Mouse (Mus musculus) left cerebral cortex, postnatal 10 days (tissue): ENCODE results near the gene Emp2. TPM values are rescaled to one million over a fixed set of nuclear protein-coding genes. Genes with fewer than 3 reads are reported as not detected.

Experiments
- DNase-seq, 2 experiments: peaks; one replicate each; pipeline ENCODE4 v3.0.0; 2021 to 2022; ENCODE audit warnings: low spot score in 2 of 2, mixed read lengths in 1 of 2; ENCODE audit errors: extremely low spot score in 1 of 2
- intact Hi-C: fragments of 180-260 bp; cut with DNase I; formaldehyde crosslinking; loops from one replicate; pipeline ENCODE4 v1.15.1; 2025
- total RNA-seq, 2 experiments: library from RNA; stranded (reverse); gene quantifications; 2 replicates each; pipeline ENCODE4 v1.2.3; 2021

Emp2 gene
- total RNA-seq, result 10 to 100 TPM; 28.9 to 30.2 TPM

- peak in 1 of 2 experiments; percentile 77 for DNase-seq
- intact Hi-C loops, result no loop called here
Observed at GRCm38 (mm10) chr16:10313646-10314088, at the start of gene Emp2. Emp2 (minus strand) TSS chr16:10313968.

- DNase-seq, result no peak
- intact Hi-C loops, result no loop called here
Observed at GRCm38 (mm10) chr16:10363061-10363460, 49.3 kb upstream of the Emp2 start.

GRCm38 (mm10) chr16:10359241-10359640 lies 45.5 kb upstream of the Emp2 start:
- intact Hi-C loops, result no loop called here

GRCm38 (mm10) chr16:10358010-10358934 lies 44.5 kb upstream of the Emp2 start:
- peak in 1 of 2 experiments; percentile 49 for DNase-seq
- intact Hi-C loops, result no loop called here

More at GRCm38 (mm10) chr16:10359241-10359640, 45.5 kb upstream of the Emp2 start:
- DNase-seq, result no peak

GRCm38 (mm10) chr16:10355004-10355403 lies 41.2 kb upstream of the Emp2 start:
- DNase-seq, result peak; percentile 57 to 77
- intact Hi-C loops, result no loop called here

GRCm38 (mm10) chr16:10351050-10351636 lies 37.4 kb upstream of the Emp2 start:
- intact Hi-C loops, result no loop called here
- DNase-seq, result no peak

- no peak for DNase-seq
- intact Hi-C loops, result no loop called here
Observed at GRCm38 (mm10) chr16:10349876-10350275, 36.1 kb upstream of the Emp2 start.

GRCm38 (mm10) chr16:10349436-10349835 lies 35.7 kb upstream of the Emp2 start:
- intact Hi-C loops, result no loop called here

GRCm38 (mm10) chr16:10347551-10347950 lies 33.8 kb upstream of the Emp2 start:
- intact Hi-C loops, result no loop called here
- DNase-seq, result peak in 1 of 2 experiments; percentile 13

More at GRCm38 (mm10) chr16:10349436-10349835, 35.7 kb upstream of the Emp2 start:
- DNase-seq, result no peak

- intact Hi-C loops, result no loop called here
Observed at GRCm38 (mm10) chr16:10341110-10341509, 27.3 kb upstream of the Emp2 start.

GRCm38 (mm10) chr16:10339930-10340329 lies 26.2 kb upstream of the Emp2 start:
- DNase-seq, result no peak
- intact Hi-C loops, result no loop called here

More at GRCm38 (mm10) chr16:10341110-10341509, 27.3 kb upstream of the Emp2 start:
- no peak for DNase-seq

GRCm38 (mm10) chr16:10338601-10339000 lies 24.8 kb upstream of the Emp2 start:
- DNase-seq, result no peak
- intact Hi-C loops, result no loop called here

GRCm38 (mm10) chr16:10337422-10338197 lies 23.8 kb upstream of the Emp2 start:
- no peak for DNase-seq
- intact Hi-C loops, result no loop called here

- intact Hi-C loops, result no loop called here
- no peak for DNase-seq
Observed at GRCm38 (mm10) chr16:10336454-10337421, 23.0 kb upstream of the Emp2 start.

- no peak for DNase-seq
Observed at GRCm38 (mm10) chr16:10335953-10336352, 22.2 kb upstream of the Emp2 start.

GRCm38 (mm10) chr16:10332732-10333131 lies 19.0 kb upstream of the Emp2 start:
- peak in 1 of 2 experiments; percentile 64 for DNase-seq
- intact Hi-C loops, result no loop called here

More at GRCm38 (mm10) chr16:10335953-10336352, 22.2 kb upstream of the Emp2 start:
- intact Hi-C loops, result no loop called here

GRCm38 (mm10) chr16:10330586-10331495 lies 17.1 kb upstream of the Emp2 start:
- intact Hi-C loops, result no loop called here
- no peak for DNase-seq
